Mouse (Mus musculus) lung, postnatal 4 days (tissue): ENCODE measurements around the gene Dennd2c.

Experiments used
- DNase-seq, 2 experiments: peaks; one replicate each; pipeline ENCODE4 v3.0.0; 2021

Dennd2c gene

DNA sequence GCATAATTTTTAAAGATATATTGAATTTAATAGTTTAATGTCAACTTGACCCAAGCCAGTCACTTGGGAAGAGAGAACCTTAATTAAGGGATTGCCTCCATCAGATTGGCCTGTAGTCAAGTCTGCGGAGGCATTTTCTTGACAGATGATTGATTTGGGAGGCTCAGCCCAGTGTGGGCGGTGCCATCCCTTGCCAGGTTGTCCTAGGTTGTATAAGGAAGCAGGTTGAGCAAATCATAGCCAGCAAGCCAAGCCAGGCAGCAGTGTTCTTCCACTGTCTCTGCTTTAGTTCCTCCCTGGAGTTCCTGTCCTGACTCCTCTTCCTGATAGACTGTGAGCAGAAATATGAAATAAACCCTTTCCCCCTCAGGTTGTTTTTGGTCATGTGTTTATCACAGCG lies 21.2 kb downstream of the Dennd2c start:
- DNase-seq: no peak

DNA sequence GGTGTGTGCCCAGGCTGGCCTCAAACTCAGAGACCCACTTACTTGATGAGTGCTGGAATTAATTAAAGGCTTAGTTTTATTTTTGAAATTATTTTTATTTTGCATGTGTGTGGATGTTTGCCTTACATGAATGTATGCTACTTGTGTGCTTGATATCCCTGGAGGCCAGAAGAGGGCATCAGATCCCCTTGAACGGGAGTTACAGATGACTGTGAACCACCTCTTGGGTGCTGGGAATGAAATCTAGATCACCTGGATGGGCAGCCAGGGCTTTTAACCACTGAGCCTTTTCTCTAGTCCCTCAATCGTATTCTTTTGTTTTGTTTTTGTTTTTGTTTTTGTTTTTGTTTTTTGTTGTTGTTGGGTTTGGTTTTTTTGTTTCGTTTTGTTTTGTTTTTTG lies 23.7 kb downstream of the Dennd2c start:
- no peak for DNase-seq

DNA sequence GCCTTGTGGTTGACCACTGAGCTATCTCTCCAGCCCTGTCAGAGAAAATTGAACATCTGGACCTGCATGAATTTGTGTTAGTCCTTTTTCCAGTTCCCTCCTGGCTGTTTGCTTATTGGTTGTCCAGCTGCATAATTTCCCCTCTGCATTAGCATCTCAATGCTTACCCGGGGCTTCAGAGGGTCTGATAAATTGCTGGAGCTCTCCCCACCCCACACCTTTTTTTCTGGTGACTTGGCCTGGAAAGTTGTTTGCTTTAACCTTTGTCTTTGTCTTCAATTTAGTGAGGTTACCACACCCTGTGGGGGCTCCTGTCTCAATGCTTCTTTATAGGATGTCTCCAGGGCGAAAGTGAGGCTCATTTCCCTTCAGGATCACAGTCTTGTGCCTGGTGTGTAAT lies 24.8 kb downstream of the Dennd2c start:
- DNase-seq: no peak

DNA sequence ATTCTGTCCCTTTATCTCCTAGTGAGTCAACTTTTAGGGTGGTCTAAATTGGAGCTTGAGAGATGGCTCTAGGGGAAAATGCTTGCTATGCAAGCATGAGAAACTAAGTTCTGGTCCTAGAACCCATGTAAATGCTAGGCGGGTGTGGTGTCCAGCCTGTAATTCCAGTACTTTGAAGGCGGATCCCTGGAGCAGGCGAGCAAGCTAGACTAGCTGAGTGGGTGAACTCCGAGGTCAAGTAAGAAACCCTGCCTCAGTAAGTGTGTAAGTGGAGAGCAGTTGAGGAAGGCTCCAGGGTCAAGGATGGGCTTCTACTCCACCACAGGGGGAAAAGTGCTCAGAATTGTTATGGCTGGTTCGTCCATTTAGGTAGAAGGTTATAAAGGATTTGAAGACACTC lies 25.3 kb downstream of the Dennd2c start:
- DNase-seq: no peak

DNA sequence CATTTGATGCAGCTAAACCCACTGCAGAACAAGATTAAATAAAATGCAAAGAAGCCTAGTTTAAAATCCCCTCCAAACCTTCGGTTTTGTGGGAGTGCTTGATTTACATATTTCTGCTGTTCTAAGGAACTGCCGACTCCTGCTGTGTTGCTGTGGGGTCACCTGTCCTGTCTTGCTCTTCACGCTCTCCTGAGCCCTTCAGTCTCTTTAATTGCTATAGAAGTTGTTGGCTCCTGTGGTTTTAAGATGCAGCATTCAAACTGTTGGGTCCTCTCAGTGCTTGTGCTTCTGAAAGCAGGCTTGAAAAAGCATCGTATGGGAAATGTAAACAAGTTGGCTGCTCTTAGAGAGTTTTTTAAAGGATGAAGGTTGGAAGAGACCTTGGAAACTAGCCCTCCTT lies 25.8 kb downstream of the Dennd2c start:
- DNase-seq: no peak

DNA sequence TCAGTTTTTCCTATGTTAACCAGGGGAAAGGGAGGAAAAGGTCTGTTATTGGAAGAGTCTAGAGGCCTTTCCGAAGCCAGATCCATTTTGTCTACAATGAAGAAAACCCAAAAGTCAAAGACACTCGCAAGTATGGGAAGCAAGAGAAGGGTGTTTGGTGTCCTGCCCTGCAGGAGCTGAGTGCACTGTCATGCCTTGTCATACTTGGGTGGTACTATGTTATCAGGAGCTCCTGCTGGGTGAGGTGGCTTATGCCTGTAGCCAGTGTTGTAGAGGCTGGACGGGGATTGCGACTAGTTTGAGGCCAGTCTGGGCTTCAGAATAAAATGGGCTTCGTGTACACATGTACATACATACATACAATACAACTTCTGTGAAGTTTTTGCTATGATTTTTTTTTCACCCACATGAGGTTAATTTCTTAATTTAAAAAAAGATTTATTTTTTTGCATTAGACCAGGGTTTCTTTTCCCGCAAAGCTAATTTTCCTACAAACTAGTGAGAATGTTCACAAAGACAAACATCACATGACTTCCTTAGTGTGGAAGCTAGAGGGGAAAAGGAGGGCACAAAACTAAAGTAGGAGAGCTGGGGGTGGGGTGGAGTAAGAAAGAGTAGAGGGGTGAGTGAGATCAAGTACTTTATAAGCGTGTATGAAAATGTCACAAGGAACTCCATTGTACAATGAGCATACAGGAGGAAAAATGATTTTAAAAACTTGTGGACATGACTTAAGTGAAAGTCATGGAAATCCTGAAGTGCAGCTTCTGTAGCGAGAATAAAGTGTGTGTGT lies 27.2 kb downstream of the Dennd2c start:
- no peak for DNase-seq

DNA sequence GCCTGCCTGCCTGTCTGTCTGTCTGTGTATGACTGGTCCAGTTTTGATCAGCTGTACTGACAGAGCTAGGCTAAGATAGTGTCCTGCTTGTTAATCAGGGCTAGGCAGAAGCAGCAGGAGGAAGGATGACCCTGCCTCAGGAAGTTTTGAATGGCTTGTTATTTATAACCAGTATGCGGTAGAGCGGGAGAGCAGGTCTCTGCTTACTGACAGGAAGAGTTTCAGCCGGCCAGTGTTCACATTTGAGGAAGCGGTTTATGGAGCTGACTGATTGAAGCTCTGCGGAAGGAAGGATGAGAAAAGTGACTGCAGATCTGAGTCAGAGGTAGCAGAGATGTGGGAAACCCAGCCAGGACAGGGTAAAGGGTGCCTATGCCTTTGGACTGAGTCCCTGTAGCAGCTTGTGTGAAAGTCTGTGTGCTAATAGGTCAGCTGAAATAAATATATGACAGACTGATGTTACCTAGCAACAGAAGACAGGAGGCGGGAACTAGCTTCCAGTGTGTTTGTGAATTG lies 27.9 kb downstream of the Dennd2c start:
- DNase-seq: peak; percentile 43 to 54

DNA sequence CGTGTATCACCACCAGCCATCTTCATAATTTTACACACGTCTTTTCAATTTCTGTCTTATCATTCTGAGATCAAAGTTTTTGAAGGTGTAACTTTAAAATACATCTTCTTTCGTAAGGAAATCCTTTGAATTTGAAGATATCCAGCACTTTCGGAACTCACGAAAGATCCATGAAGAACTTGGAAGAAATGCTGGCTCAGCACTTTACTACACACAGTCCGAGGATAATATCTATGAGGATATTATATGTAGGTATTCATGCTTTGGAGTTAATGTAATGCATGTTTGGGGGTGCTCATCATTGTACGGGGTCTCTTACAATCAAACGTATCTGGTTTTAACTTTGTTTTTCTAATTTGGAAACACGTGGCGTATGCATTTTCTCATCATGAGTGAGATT lies 30.7 kb downstream of the Dennd2c start:
- no peak for DNase-seq

DNA sequence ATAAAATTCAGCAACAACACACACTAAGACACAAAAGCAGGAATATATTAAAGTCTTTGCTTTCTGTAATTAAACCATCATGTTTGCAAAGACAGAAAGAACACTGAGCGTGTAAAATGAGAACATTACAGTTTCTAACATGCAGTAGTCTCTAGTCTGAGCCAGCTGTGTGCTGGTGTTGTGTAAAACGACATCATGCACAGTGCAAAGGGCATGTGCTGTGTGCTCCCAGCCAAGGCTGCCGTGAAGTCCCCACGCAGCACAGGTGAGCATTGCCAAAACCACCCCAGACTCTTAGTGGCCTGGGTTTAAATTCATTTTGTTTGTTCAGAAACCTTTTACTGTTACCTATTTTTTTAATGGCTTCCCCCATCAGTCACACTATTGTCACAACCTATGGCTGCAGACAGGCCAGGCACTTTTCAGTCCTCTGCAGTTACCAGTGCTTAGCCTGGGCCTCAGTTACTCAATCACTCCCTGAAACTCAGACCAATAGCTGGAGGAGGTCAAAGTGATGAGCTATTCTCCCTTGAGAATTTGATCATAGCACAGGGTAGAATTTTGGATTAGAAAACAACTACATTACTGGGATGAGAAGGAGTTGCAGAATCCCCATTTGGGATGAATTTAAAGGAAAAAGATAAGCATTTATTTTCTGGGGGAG lies 34.1 kb downstream of the Dennd2c start:
- no peak for DNase-seq

DNA sequence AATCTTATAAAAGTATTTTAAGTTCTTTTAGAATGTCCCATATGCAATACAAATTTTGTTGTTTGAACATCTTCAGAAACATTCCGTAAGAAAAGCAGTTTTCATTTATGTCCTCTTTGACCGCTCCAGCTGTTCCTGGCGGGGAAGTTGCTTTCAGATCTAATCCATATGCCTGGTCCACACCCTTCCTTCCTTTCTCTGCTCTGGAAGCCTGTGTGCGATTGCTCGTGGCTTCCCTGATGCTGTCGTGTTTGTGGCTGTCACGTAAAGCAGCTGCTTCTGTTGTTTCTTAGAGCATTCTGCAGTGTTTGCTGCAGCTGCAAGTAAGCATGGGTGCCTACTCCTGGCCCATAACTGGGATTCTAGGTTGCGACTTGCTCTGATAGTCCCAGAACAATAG lies 36.6 kb downstream of the Dennd2c start:
- DNase-seq: peak; percentile 57 to 78

DNA sequence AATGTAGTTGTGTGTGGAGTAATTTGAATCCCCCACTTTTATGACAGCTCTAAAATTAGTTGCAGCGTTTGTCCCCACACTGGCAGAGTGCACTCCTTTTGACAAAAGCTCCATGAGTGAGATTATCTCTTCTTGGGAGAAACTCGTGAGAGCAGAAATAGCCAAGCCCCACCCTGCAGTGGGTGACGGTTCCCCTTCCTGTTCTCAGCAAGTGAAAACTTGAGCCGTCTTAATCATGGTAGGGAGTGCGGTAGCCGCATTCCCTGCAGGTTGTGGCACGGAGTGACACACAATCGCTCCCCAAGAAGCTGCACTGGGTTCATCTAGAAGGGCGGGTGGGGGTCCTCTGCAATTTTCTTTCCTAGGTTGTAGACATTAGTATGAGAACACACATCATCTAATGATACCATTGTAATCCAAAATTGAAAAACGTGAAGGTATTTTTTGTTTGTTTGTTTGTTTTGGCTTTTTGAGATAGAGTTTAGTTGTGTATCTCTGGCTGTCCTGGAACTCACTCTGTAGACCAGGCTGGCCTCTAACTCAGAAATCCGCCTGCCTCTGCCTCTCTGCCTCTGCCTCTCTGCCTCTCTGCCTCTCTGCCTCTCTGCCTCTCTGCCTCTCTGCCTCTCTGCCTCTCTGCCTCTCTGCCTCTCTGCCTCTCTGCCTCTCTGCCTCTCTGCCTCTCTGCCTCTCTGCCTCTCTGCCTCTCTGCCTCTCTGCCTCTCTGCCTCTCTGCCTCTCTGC lies 37.9 kb downstream of the Dennd2c start:
- DNase-seq: peak; percentile 40 to 44

DNA sequence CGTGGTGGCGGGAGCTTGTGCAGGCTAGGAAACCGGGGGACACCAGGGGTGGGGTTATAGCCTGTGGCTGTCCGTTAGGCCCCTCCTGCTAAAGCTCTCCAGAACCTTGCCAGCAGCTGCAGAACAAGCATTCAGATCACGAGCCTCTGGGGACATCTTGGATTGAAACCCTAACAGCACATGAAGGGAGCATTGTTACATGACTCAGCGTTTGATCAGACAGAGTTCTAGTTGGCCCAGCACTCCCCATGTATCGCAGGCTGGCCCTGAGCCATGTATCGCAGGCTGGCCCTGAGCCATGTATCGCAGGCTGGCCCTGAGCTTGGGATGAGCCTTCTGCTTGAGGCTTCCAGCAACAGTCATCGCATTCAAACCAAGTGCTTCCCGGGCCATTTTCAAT lies 38.9 kb downstream of the Dennd2c start:
- peak in 1 of 2 experiments; percentile 34 for DNase-seq

DNA sequence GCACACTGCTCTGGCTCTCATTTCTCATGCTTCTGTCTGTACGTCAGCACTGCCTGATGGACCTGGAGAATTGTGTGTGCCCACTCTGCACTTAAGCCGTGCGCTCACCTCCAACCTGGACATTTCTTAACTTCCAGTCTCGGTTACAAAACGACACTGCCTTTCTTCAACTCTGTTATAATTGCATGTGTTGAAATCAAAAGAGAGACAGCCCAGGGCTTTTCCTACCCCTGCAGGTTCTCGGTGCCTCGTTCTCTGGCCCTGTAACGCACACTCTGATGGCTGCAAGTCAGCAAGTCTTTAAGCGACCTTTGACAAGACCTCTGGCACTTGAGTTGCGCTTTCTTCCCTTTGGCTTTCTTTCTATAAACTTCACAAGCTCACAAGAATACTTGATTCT lies 40.0 kb downstream of the Dennd2c start:
- DNase-seq: no peak

DNA sequence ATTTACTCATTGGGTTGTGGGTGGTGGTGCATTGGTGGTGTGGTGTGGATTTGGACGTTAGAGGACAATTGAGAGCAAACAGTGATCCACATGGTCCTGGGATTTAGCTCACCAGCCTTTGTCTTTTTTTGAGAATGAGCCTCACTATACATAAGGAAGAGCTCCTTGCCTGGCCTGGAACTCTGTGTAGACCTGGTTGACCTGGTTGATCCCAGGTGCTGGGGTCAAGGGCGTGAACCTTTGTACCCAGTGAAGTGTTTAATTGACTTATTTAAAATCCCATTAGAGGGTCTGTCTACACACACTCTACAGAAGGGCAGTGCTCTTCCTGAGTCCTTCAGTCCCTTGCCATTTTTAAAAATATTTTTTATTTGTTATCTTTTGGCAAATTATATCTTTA lies 42.9 kb downstream of the Dennd2c start:
- no peak for DNase-seq

DNA sequence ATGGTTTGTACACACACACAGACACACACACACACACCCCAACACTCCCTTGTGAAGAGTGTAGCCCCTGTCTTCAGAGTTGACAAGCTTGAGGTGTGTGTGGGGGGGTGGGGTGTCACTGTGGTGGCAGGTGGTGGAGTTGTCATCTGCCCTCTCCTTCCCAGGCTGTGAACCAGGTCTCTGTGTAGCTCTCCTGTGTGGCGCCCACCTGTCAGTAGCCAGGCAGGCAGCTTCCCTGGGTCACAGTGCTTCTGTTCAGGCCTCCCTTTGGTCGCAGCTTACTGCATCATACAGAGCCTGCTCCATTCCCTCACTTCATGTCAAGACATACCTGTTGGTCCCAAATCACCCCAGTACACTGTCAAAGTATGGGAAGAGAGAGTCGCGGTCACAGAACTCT lies 43.4 kb downstream of the Dennd2c start:
- no peak for DNase-seq

DNA sequence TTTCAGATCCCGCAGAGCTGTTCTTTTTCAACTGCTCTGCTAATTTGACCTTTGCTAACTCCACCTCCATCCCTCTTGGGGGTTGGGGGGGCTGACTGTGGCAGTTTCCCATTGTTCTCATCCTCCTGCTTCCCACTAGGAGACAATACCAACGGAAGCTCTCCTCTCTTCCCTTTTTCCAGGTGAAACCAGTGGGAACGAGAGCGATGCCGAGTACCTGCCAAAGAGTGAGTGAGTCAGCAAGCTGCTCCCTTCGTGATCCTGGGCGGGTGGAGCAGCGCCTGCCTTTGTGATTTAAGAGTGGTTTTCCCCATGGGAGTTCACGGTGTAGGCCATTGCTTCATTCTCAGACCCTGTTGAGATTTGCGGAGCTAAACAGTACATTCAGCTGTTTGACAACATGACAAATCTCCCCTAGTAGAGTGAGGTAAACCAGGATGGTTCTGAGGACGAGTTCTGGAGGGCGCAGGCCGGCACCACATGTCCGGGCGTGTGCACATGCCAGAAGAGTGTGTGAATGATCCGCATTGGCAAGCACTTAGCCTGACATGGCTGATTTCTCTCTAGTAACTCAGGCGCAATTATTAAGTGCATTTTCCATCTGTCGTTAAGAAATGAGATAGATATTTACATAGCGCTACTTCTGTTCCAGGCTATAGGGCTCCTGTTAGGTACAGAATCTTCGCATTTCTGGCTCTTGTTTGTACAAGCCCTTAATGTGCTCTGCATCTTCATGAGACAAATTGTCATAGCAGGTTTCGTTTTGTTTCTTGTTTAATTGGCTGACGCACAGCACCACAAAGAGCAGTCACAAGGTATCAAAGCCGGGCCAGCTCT lies 44.1 kb downstream of the Dennd2c start:
- no peak for DNase-seq

DNA sequence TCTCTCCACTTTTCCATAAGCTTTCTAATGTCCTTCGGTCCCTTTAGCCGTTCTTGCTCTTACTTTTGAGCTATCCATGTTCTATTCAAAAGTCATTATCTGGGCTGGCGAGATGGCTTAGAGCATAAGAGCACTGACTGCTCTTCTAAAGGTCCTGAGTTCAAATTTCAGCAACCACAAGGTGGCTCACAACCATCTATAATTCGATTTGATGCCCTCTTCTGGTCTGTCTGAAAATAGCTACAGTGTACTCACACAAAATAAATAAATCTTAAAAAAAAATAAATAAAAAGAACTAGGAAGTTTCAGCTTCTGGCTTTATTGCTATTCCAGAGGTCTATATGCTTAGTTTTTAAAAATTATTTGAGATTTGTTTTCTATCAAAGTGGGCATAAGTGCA lies 45.4 kb downstream of the Dennd2c start:
- DNase-seq: no peak

DNA sequence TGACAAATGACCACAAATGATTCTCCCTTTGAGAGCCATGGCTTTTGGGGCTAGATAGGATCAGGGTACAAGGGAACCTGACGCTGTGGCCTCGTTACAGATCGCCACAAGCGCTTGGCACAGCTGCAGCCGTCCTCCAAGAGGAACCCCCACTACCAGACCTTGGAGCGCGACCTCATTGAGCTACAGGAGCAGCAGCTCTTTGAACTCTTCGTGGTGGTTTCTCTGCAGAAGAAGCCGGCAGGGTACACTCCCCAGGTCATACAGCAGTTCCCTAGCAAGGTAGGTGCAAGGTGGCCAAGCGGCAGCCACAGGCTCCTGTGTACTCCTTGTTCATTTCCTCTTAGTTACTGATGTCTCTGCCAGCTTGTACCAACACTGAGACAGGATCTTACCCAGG lies 46.5 kb downstream of the Dennd2c start:
- DNase-seq: no peak

DNA sequence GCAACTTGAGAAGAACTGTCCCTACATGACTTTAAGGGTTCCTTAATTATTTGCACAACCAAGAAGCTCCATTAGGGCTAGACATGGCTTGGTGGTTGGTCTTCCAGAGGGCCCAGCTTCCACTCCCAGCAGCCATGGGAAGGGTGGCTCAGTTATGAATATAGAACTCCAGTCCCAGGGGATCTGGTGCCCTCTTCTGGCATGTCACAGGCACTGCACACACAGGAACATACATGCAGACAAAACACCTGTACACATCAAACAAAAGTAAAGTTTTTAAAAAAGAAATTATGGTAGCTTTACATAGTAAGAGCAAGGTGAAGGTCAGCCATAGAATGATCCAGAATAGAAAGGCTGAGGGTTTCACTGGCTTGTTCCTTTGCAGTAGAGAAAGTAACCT lies 51.4 kb downstream of the Dennd2c start:
- peak in 1 of 2 experiments; percentile 27 for DNase-seq

DNA sequence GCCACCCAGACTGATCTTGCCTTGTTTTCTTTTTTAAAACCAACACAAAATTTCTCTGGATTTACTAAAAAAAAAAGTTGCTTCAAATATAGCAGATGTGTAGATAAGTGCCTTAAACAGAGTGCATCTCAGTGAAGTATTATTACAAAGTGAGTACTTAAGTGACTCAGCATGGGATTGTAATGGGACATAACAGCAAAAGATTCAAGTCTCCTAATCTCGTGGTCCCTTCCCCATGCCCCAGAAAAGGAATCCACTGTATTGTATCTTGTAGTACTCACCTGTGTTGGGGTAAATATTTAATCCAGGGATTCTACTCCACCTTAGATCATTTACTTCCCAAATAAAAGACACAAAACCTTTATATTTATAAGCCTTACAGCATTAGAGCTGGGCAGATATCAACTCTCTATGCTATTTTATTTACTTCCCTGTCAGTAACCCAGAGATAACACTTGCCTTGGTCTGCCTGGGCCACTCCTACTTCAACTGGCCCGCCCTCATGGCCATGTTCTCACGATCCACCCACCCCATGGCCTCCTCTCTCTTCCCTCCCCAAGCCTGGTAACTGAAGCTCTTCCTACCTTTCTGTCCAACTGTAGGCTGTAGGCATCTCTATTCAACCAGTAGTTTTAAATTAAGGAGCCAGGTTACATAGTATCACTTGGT lies 57.0 kb downstream of the Dennd2c start:
- DNase-seq: no peak

DNA sequence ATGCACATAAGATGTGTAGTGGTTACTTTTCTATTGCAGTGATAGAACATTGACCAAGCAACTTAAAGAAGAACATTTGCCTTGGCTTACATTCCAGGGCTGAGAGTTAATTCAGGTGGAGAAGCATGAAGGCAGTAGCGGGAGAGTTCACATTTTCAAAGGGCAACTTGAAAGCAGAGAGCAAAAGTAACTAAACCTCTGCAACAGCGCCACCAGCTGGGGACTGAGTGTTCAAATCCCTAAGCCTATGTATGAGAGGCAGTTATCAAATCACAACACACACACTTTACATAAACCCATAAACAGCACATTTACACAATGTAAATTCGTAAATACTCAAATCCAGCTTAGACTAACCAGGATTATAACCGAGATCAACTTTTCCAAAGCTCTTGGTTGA lies 67.4 kb downstream of the Dennd2c start:
- DNase-seq: peak; percentile 67 to 86
